Mouse (Mus musculus): ENCODE measurements around the gene Nfs1. TPM values are rescaled to one million over a fixed set of nuclear protein-coding genes. Genes with fewer than 3 reads are reported as not detected.
"Not testable (repeated sequence)": the region's sequence is repeated elsewhere in the genome, so short reads cannot be mapped to it uniquely, and the experiment has no call there.

Gene Nfs1
- polyA plus RNA-seq (2014; fragmentation: Nextera tagmentation; extraction: Ambion mirVana) = 63.8 and 64.8 TPM in 2 replicates

GRCm38 (mm10) chr2:156143953-156144724 lies at the start of gene Nfs1, which contains the start of gene Romo1:
Nfs1 (minus strand) TSS chr2:156144186.
Romo1 (plus strand) TSS chr2:156144039.
- peak; percentile 96 for ATAC-seq (ENCODE audit: insufficient number of reproducible peaks, insufficient read depth, low FRiP score, low read depth)
- Histone ChIP-seq H3K4me2 (ENCODE audit: low read length) (peak within 1 kb of the TSS; percentile 82), H3K36me3 (ENCODE audit: control insufficient read depth, insufficient read depth, low read length) (peaks cover 49% of the 10 kb centered on the region), H3K9ac (ENCODE audit: low read length) (peak within 1 kb of the TSS; percentile 85), H3K9me3 (ENCODE audit: control insufficient read depth, low read length) (no peaks in the 10 kb centered on the region), H3K27me3 (ENCODE audit: control insufficient read depth, insufficient read depth, low read length) (no peaks in the 10 kb centered on the region), H3K4me1 (ENCODE audit: control insufficient read depth in 2 of 2, insufficient read depth in 2 of 2, low read length in 2 of 2) (peaks cover 0 to 13% of the 10 kb centered on the region in 2 experiments; a peak in 3 of 4 replicates), H3K4me3 (ENCODE audit: control insufficient read depth in 1 of 2, insufficient read depth in 1 of 2, low read depth in 1 of 2, low read length in 2 of 2) (peak within 1 kb of the TSS; percentile 84), H3K27ac (replicated peaks in 1 of 2; ENCODE audit: control insufficient read depth in 1 of 2, insufficient read depth in 1 of 2, low read depth in 2 of 2, low read length in 2 of 2) (peak within 1 kb of the TSS; percentile 92 to 95)
- WGBS = under 1% methylated on average over 70 of the region's 70 CpGs

- Histone ChIP-seq H3K9me3 (ENCODE audit: control insufficient read depth, low read length) (no peaks in the 10 kb centered on the region), H3K4me2 (ENCODE audit: low read length) (no peak overlapping the region), H3K27me3 (ENCODE audit: control insufficient read depth, insufficient read depth, low read length) (no peaks in the 10 kb centered on the region), H3K4me3 (ENCODE audit: control insufficient read depth in 1 of 2, insufficient read depth in 1 of 2, low read depth in 1 of 2, low read length in 2 of 2) (no peak overlapping the region), H3K27ac (replicated peaks in 1 of 2; ENCODE audit: control insufficient read depth in 1 of 2, insufficient read depth in 1 of 2, low read depth in 2 of 2, low read length in 2 of 2) (no peak overlapping the region), H3K4me1 (ENCODE audit: control insufficient read depth in 2 of 2, insufficient read depth in 2 of 2, low read length in 2 of 2) (peaks cover 4 to 12% of the 10 kb centered on the region in 2 experiments; a peak in 3 of 4 replicates), H3K9ac (ENCODE audit: low read length) (no peak overlapping the region), H3K36me3 (ENCODE audit: control insufficient read depth, insufficient read depth, low read length) (no peaks in the 10 kb centered on the region)
- no peak for ATAC-seq (ENCODE audit: insufficient number of reproducible peaks, insufficient read depth, low FRiP score, low read depth)
- WGBS = 75% methylated on average over 3 of the region's 3 CpGs
These were observed 49.3 kb upstream of the Nfs1 start for GRCm38 (mm10) chr2:156193066-156193862.

- Histone ChIP-seq H3K4me1 (ENCODE audit: control insufficient read depth in 2 of 2, insufficient read depth in 2 of 2, low read length in 2 of 2) (peaks cover 3 to 4% of the 10 kb centered on the region in 2 experiments; a peak in 2 of 4 replicates), H3K36me3 (ENCODE audit: control insufficient read depth, insufficient read depth, low read length) (no peaks in the 10 kb centered on the region), H3K9ac (ENCODE audit: low read length) (no peak overlapping the region), H3K9me3 (ENCODE audit: control insufficient read depth, low read length) (no peaks in the 10 kb centered on the region), H3K4me3 (ENCODE audit: control insufficient read depth in 1 of 2, insufficient read depth in 1 of 2, low read depth in 1 of 2, low read length in 2 of 2) (no peak overlapping the region), H3K4me2 (ENCODE audit: low read length) (no peak overlapping the region), H3K27ac (replicated peaks in 1 of 2; ENCODE audit: control insufficient read depth in 1 of 2, insufficient read depth in 1 of 2, low read depth in 2 of 2, low read length in 2 of 2) (no peak overlapping the region), H3K27me3 (ENCODE audit: control insufficient read depth, insufficient read depth, low read length) (no peaks in the 10 kb centered on the region)
- WGBS = 69% methylated on average over 2 of the region's 2 CpGs
- ATAC-seq (ENCODE audit: insufficient number of reproducible peaks, insufficient read depth, low FRiP score, low read depth) = no peak
These were observed 48.1 kb upstream of the Nfs1 start for GRCm38 (mm10) chr2:156192068-156192467.

- no peak for ATAC-seq (ENCODE audit: insufficient number of reproducible peaks, insufficient read depth, low FRiP score, low read depth)
- 96% methylated on average over 2 of the region's 2 CpGs for WGBS
These were observed 47.6 kb upstream of the Nfs1 start for GRCm38 (mm10) chr2:156191540-156191939.

GRCm38 (mm10) chr2:156190004-156190896 lies 46.3 kb upstream of the Nfs1 start:
- 0 out of 2 replicates have a peak, but pooled peaks have one; percentile 28 for ATAC-seq (ENCODE audit: insufficient number of reproducible peaks, insufficient read depth, low FRiP score, low read depth)
- H3K36me3 ChIP-seq (ENCODE audit: control insufficient read depth, insufficient read depth, low read length) = no peaks in the 10 kb centered on the region
- WGBS = 65% methylated on average over 14 of the region's 14 CpGs
- H3K4me2 ChIP-seq (ENCODE audit: low read length) = no peak overlapping the region
- H3K27me3 ChIP-seq (ENCODE audit: control insufficient read depth, insufficient read depth, low read length) = no peaks in the 10 kb centered on the region
- H3K9ac ChIP-seq (ENCODE audit: low read length) = no peak overlapping the region
- no peak overlapping the region for H3K4me3 ChIP-seq (ENCODE audit: control insufficient read depth in 1 of 2, insufficient read depth in 1 of 2, low read depth in 1 of 2, low read length in 2 of 2)
- H3K9me3 ChIP-seq (ENCODE audit: control insufficient read depth, low read length) = no peaks in the 10 kb centered on the region
- no peaks in the 10 kb centered on the region for H3K4me1 ChIP-seq (ENCODE audit: control insufficient read depth in 2 of 2, insufficient read depth in 2 of 2, low read length in 2 of 2)
- no peak overlapping the region for H3K27ac ChIP-seq (replicated peaks in 1 of 2; ENCODE audit: control insufficient read depth in 1 of 2, insufficient read depth in 1 of 2, low read depth in 2 of 2, low read length in 2 of 2)

More at GRCm38 (mm10) chr2:156191540-156191939, 47.6 kb upstream of the Nfs1 start:
- Histone ChIP-seq H3K36me3 (ENCODE audit: control insufficient read depth, insufficient read depth, low read length) (no peaks in the 10 kb centered on the region), H3K9ac (ENCODE audit: low read length) (no peak overlapping the region), H3K4me1 (ENCODE audit: control insufficient read depth in 2 of 2, insufficient read depth in 2 of 2, low read length in 2 of 2) (peaks cover 3 to 4% of the 10 kb centered on the region in 2 experiments; a peak in 2 of 4 replicates), H3K27ac (replicated peaks in 1 of 2; ENCODE audit: control insufficient read depth in 1 of 2, insufficient read depth in 1 of 2, low read depth in 2 of 2, low read length in 2 of 2) (no peak overlapping the region), H3K27me3 (ENCODE audit: control insufficient read depth, insufficient read depth, low read length) (no peaks in the 10 kb centered on the region), H3K4me2 (ENCODE audit: low read length) (no peak overlapping the region), H3K4me3 (ENCODE audit: control insufficient read depth in 1 of 2, insufficient read depth in 1 of 2, low read depth in 1 of 2, low read length in 2 of 2) (no peak overlapping the region), H3K9me3 (ENCODE audit: control insufficient read depth, low read length) (no peaks in the 10 kb centered on the region)

- ATAC-seq (ENCODE audit: insufficient number of reproducible peaks, insufficient read depth, low FRiP score, low read depth); H3K4me1 ChIP-seq (ENCODE audit: control insufficient read depth in 2 of 2, insufficient read depth in 2 of 2, low read length in 2 of 2): not testable (repeated sequence)
- 65% methylated on average over 7 of the region's 7 CpGs for WGBS
These were observed 45.3 kb upstream of the Nfs1 start for GRCm38 (mm10) chr2:156189241-156189640.

GRCm38 (mm10) chr2:156181592-156181991 lies 37.6 kb upstream of the Nfs1 start:
- peak overlapping the region; percentile 70 for H3K4me2 ChIP-seq (ENCODE audit: low read length)
- H3K9ac ChIP-seq (ENCODE audit: low read length) = peak overlapping the region; percentile 100; the same call in 1 of the 2 replicates
- no peaks in the 10 kb centered on the region for H3K27me3 ChIP-seq (ENCODE audit: control insufficient read depth, insufficient read depth, low read length)

More at GRCm38 (mm10) chr2:156189241-156189640, 45.3 kb upstream of the Nfs1 start:
- H3K9me3 ChIP-seq (ENCODE audit: control insufficient read depth, low read length); H3K4me2 ChIP-seq (ENCODE audit: low read length); H3K27me3 ChIP-seq (ENCODE audit: control insufficient read depth, insufficient read depth, low read length); H3K36me3 ChIP-seq (ENCODE audit: control insufficient read depth, insufficient read depth, low read length); H3K27ac ChIP-seq (replicated peaks in 1 of 2; ENCODE audit: control insufficient read depth in 1 of 2, insufficient read depth in 1 of 2, low read depth in 2 of 2, low read length in 2 of 2); H3K4me3 ChIP-seq (ENCODE audit: control insufficient read depth in 1 of 2, insufficient read depth in 1 of 2, low read depth in 1 of 2, low read length in 2 of 2); H3K9ac ChIP-seq (ENCODE audit: low read length): not testable (repeated sequence)

More at GRCm38 (mm10) chr2:156181592-156181991, 37.6 kb upstream of the Nfs1 start:
- Histone ChIP-seq H3K27ac (replicated peaks in 1 of 2; ENCODE audit: control insufficient read depth in 1 of 2, insufficient read depth in 1 of 2, low read depth in 2 of 2, low read length in 2 of 2) (peak overlapping the region in 1 of 2 experiments; percentile 94; a peak in 2 of 4 replicates), H3K36me3 (ENCODE audit: control insufficient read depth, insufficient read depth, low read length) (peaks cover 24% of the 10 kb centered on the region), H3K4me3 (ENCODE audit: control insufficient read depth in 1 of 2, insufficient read depth in 1 of 2, low read depth in 1 of 2, low read length in 2 of 2) (no peak overlapping the region), H3K9me3 (ENCODE audit: control insufficient read depth, low read length) (no peaks in the 10 kb centered on the region), H3K4me1 (ENCODE audit: control insufficient read depth in 2 of 2, insufficient read depth in 2 of 2, low read length in 2 of 2) (peaks cover 2 to 25% of the 10 kb centered on the region in 2 experiments; a peak in 3 of 4 replicates)
- ATAC-seq (ENCODE audit: insufficient number of reproducible peaks, insufficient read depth, low FRiP score, low read depth) = no peak
- WGBS = 75% methylated on average over 2 of the region's 2 CpGs

Data from heart, embryonic 14.5 days (tissue).